ENCODE assay signal across 27 mouse cellular contexts in the genomic region with DNA sequence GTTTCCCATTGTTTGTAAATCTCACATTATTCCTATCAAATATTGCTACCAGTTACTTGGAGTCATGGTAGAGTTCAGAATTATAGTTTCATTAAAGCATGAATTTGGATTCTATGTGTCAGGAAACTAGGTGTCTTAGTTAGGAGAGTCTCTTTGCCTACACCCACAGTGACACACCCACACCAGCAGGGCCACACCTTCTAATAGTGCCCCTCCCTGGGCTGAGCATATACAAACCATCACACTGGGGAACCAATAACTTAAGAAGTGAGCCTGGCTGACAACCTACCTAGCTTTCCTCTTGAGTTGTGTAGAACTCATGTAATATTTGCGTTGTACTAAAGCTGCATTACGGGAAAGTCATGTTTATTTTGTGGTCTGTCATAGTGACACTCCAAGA. TPM values are rescaled to one million over a fixed set of nuclear protein-coding genes. Genes with fewer than 3 reads are reported as not detected.
A peak's percentile ranks its signal among the peaks of the same experiment; 100 is the strongest.
DNase-seq lines count a peak whose midpoint lies in the region; ATAC-seq lines count a peak whose summit lies in the region.
"Had no signal": no experiment of that assay in that cellular context is flagged by ENCODE, and none has a peak within 500 bp of the region (broad histone marks: within the 10 kb centered on the region; RNA-seq: fewer than 3 reads in every experiment).

No protein-coding gene starts in this region.

- H3K4me1 ChIP-seq in liver, embryonic 12.5 days, result peaks cover 7% of the 10 kb centered on the region; the same call in 1 of the 2 replicates
- no peaks in the 10 kb centered on the region for H3K4me1 ChIP-seq in liver, embryonic 11.5 days (replicated peaks; ENCODE audit: control insufficient read depth, insufficient read depth, low read length)
- H3K4me1 ChIP-seq in liver, embryonic 15.5 days (replicated peaks), result peaks cover 9% of the 10 kb centered on the region
- H3K4me1 ChIP-seq: forebrain, embryonic 12.5 days; forebrain, embryonic 15.5 days; heart, embryonic 12.5 days; heart, embryonic 15.5 days; hindbrain, embryonic 12.5 days; intestine, embryonic 15.5 days had no signal

- H3K36me3 ChIP-seq in liver, embryonic 12.5 days, result peaks cover 77% of the 10 kb centered on the region
- H3K36me3 ChIP-seq in liver, embryonic 11.5 days (ENCODE audit: control insufficient read depth, insufficient read depth, low read length), result peaks cover 18% of the 10 kb centered on the region; the same call in 1 of the 2 replicates
- H3K36me3 ChIP-seq in liver, embryonic 15.5 days (replicated peaks), result peaks cover 42% of the 10 kb centered on the region

- WGBS in liver, embryonic 12.5 days (ENCODE audit: insufficient replicate concordance), result 96% methylated on average over 2 of the region's 2 CpGs
- WGBS in liver, embryonic 11.5 days, result 92% methylated on average over 2 of the region's 2 CpGs
- 89% methylated on average over 2 of the region's 2 CpGs for WGBS in liver, embryonic 15.5 days (ENCODE audit: insufficient replicate concordance)

- no peak overlapping the region for H3K9ac ChIP-seq in liver, embryonic 12.5 days
- no peak overlapping the region for H3K9ac ChIP-seq in liver, embryonic 11.5 days (ENCODE audit: low read depth, low read length)
- no peak overlapping the region for H3K9ac ChIP-seq in liver, embryonic 15.5 days
- H3K9ac ChIP-seq: forebrain, embryonic 12.5 days; forebrain, embryonic 15.5 days; heart, embryonic 12.5 days; heart, embryonic 15.5 days; hindbrain, embryonic 12.5 days; hindbrain, embryonic 15.5 days; intestine, embryonic 15.5 days had no signal

- ATAC-seq in liver, embryonic 12.5 days, result peak; percentile 76
- ATAC-seq in liver, embryonic 11.5 days (replicated peaks; ENCODE audit: low FRiP score), result no peak
- ATAC-seq in liver, embryonic 15.5 days (ENCODE audit: insufficient read depth), result no peak
- ATAC-seq: CD4-positive, CD25-positive, alpha-beta regulatory T cell, adult 4 months; forebrain, embryonic 15.5 days; intestine, embryonic 15.5 days had no signal

- no peak overlapping the region for H3K27ac ChIP-seq in liver, embryonic 12.5 days
- no peak overlapping the region for H3K27ac ChIP-seq in liver, embryonic 11.5 days (ENCODE audit: low read depth, low read length)
- H3K27ac ChIP-seq in liver, embryonic 15.5 days (replicated peaks), result no peak overlapping the region
- H3K27ac ChIP-seq: forebrain, embryonic 12.5 days; forebrain, embryonic 15.5 days; heart, embryonic 15.5 days; hindbrain, embryonic 12.5 days; hindbrain, embryonic 15.5 days; intestine, embryonic 15.5 days had no signal

- no peaks in the 10 kb centered on the region for H3K9me3 ChIP-seq in liver, embryonic 12.5 days (replicated peaks)
- H3K9me3 ChIP-seq in liver, embryonic 11.5 days (ENCODE audit: control insufficient read depth, low read length), result no peaks in the 10 kb centered on the region
- H3K9me3 ChIP-seq in liver, embryonic 15.5 days (replicated peaks), result no peaks in the 10 kb centered on the region
- H3K9me3 ChIP-seq: forebrain, embryonic 12.5 days; forebrain, embryonic 15.5 days; heart, embryonic 12.5 days; heart, embryonic 15.5 days; hindbrain, embryonic 12.5 days; hindbrain, embryonic 15.5 days; intestine, embryonic 15.5 days had no signal

- no peaks in the 10 kb centered on the region for H3K27me3 ChIP-seq in liver, embryonic 12.5 days (replicated peaks)
- no peaks in the 10 kb centered on the region for H3K27me3 ChIP-seq in liver, embryonic 11.5 days (replicated peaks; ENCODE audit: control insufficient read depth, insufficient read depth, low read length)
- H3K27me3 ChIP-seq in liver, embryonic 15.5 days, result no peaks in the 10 kb centered on the region
- H3K27me3 ChIP-seq: forebrain, embryonic 12.5 days; forebrain, embryonic 15.5 days; heart, embryonic 12.5 days; heart, embryonic 15.5 days; hindbrain, embryonic 12.5 days; hindbrain, embryonic 15.5 days; intestine, embryonic 15.5 days had no signal

- H3K4me3 ChIP-seq in liver, embryonic 12.5 days, result no peak overlapping the region
- no peak overlapping the region for H3K4me3 ChIP-seq in liver, embryonic 11.5 days (ENCODE audit: low read depth, low read length)
- H3K4me3 ChIP-seq in liver, embryonic 15.5 days (replicated peaks), result no peak overlapping the region
- H3K4me3 ChIP-seq: forebrain, embryonic 12.5 days; forebrain, embryonic 15.5 days; heart, embryonic 12.5 days; heart, embryonic 15.5 days; hindbrain, embryonic 12.5 days; hindbrain, embryonic 15.5 days; intestine, embryonic 15.5 days had no signal

- no peak for DNase-seq in liver, embryonic 11.5 days (ENCODE audit: low spot score)
- DNase-seq in c-Kit-positive CD71-positive TER-119-positive erythroid progenitor cells, embryonic 14.5 days (ENCODE audit: low spot score), result peak; percentile 21
- DNase-seq in cerebellum, adult 9-10 months, result no peak
- DNase-seq in lung, postnatal 4 days, result no peak
- DNase-seq: adrenal gland, adult 2 months; adrenal gland, postnatal 14 days; cerebellum, adult 11 months; cerebellum, adult 2 months; cerebellum, postnatal 10 days; cerebellum, postnatal 36 days; gastrocnemius, postnatal 25 days; heart, adult 18-20 months; heart, postnatal 14 days; heart, postnatal 4 days had no signal

- H3K4me2 ChIP-seq in liver, embryonic 12.5 days, result no peak overlapping the region
- H3K4me2 ChIP-seq in liver, embryonic 11.5 days, result no peak overlapping the region
- H3K4me2 ChIP-seq in liver, embryonic 15.5 days, result peak overlapping the region; percentile 5; the same call in 1 of the 2 replicates
- H3K4me2 ChIP-seq: forebrain, embryonic 12.5 days; forebrain, embryonic 15.5 days; heart, embryonic 12.5 days; heart, embryonic 15.5 days; hindbrain, embryonic 12.5 days; hindbrain, embryonic 15.5 days; intestine, embryonic 15.5 days had no signal

RNA-seq across cellular contexts. Expression of gene Tube1, which starts 7.6 kb away (rescaled TPM):
- polyA plus RNA-seq in liver, embryonic 12.5 days (2016; fragmentation: Nextera tagmentation; extraction: Ambion mirVana), result 8.6 and 9.0 TPM in 2 replicates
- polyA plus RNA-seq in liver, embryonic 11.5 days (2014; fragmentation: Nextera tagmentation; extraction: Ambion mirVana), result 16.4 and 17.8 TPM in 2 replicates
- 4.4 and 4.9 TPM in 2 replicates for polyA plus RNA-seq in liver, embryonic 15.5 days (2015; fragmentation: Nextera tagmentation; extraction: Ambion mirVana)

RNA-seq across cellular contexts. Expression of gene Fam229b, which starts 7.7 kb away (rescaled TPM):
- polyA plus RNA-seq in liver, embryonic 12.5 days (2016; fragmentation: Nextera tagmentation; extraction: Ambion mirVana), result 1.6 and 1.9 TPM in 2 replicates
- 3.0 and 4.1 TPM in 2 replicates for polyA plus RNA-seq in liver, embryonic 11.5 days (2014; fragmentation: Nextera tagmentation; extraction: Ambion mirVana)
- polyA plus RNA-seq in liver, embryonic 15.5 days (2015; fragmentation: Nextera tagmentation; extraction: Ambion mirVana), result 0.89 and 0.91 TPM in 2 replicates

RNA-seq across cellular contexts. Expression of gene Ccn6, which starts 22.2 kb away (rescaled TPM):
- polyA plus RNA-seq in liver, embryonic 12.5 days (2016; fragmentation: Nextera tagmentation; extraction: Ambion mirVana), result not detected in 2 replicates
- polyA plus RNA-seq in liver, embryonic 11.5 days (2014; fragmentation: Nextera tagmentation; extraction: Ambion mirVana), result 0.29 TPM in 1 of 2 replicates, not detected in the other
- 0.10 TPM in 1 of 2 replicates, not detected in the other for polyA plus RNA-seq in liver, embryonic 15.5 days (2015; fragmentation: Nextera tagmentation; extraction: Ambion mirVana)
- polyA plus RNA-seq: C2C12; CD4-positive, CD25-positive, alpha-beta regulatory T cell, adult 4 months; embryonic facial prominence, embryonic 11.5 days; gonadal fat pad, adult 2 months; heart, embryonic 12.5 days had no signal
